Mouse (Mus musculus) left cerebral cortex, postnatal 4 days (tissue): ENCODE data around the gene Ncam1. TPM values are rescaled to one million over a fixed set of nuclear protein-coding genes. Genes with fewer than 3 reads are reported as not detected.
A peak's percentile ranks its signal among the peaks of the same experiment; 100 is the strongest.

ENCODE experiments used
- DNase-seq: peaks from one replicate; pipeline ENCODE4 v3.0.0-alpha.2; 2022
- intact Hi-C: fragments of 180-260 bp; cut with DNase I; formaldehyde crosslinking; loops from one replicate; pipeline ENCODE4 v1.15.1; 2025
- total RNA-seq, 2 experiments: library from RNA; stranded (reverse); gene quantifications; 2 replicates each; pipeline ENCODE4 v1.2.3; 2021

Ncam1 gene
- 1,000 to 10,000 TPM; 1,041 to 1,075 TPM for total RNA-seq

DNA sequence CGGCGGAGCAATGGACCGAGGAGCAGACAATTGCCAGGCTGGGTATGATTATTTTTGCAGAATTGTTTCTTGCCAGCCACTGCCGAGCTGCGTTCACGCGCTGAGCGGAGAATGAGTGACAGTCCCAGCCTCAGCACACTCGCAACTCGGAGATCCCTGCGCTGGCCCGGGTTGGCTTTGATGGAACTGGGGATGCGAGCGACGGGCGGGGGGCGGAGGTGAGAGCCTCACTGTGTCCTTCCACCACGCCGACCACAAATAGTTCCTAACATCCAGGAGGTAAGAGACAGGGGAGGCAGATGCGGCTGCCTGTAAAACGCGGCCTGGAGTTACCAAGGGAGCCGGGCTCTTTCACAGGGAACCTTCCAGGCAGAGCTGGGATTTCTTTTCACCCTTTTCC, at the start of gene Ncam1:
Gene Ncam1, minus strand, starts transcription at position 120 of the 400 bp plus-strand sequence.
- DNase-seq = peak; percentile 97
- intact Hi-C loops = loop anchor here (2.0 to 10.0 kb wide), 5 partner anchors 136 to 636 kb away; no protein-coding TSS in a partner anchor

GRCm38 (mm10) chr9:49834013-49834412, 35.3 kb upstream of the Ncam1 start:
- DNase-seq = no peak
- intact Hi-C loops = no loop called here

DNA sequence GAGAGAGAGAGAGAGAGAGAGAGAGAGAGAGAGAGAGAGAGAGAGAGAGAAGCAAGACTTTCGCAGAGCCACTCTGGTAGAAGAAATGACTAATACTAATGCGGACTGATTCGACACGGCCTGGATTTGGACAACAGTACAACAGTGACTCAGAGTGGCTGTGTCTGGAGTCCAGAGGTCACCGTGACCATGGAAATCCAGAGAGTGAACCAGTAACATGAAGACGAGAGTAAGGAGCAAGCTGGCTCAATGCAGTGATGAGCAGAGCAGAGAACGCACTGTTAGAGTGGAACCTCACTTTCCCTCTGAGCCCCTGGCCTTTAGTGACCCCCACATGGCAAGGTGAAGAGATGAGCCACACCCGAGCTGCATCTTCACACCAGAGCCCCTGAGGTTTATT, 28.9 kb upstream of the Ncam1 start:
- DNase-seq = no peak
- intact Hi-C loops = no loop called here

DNA sequence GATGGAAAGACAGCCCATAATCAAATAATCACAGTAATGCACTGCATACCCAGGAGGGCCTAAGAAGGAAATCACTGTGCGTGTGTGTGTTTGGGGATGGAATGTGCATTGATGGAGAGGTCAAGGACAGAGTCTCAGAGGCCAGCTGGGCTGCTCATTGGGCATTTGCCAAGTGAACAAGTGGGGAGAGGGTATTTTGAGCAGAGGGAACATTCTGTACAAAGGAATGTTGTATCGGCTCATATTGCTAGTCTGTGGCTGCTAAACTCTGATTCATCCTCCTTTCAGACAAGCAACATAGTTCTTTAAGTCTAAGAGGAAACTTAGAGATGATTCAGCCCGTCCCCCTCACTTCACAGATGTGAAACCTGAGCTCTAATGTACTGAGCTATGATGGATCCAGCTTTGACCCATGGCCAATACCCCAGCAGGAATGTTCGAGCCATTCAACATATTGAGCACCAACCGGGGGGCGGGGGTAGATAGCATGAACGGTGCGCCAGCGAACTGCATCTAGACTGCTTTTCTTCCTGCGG, 17.5 kb upstream of the Ncam1 start:
- DNase-seq = no peak

DNA sequence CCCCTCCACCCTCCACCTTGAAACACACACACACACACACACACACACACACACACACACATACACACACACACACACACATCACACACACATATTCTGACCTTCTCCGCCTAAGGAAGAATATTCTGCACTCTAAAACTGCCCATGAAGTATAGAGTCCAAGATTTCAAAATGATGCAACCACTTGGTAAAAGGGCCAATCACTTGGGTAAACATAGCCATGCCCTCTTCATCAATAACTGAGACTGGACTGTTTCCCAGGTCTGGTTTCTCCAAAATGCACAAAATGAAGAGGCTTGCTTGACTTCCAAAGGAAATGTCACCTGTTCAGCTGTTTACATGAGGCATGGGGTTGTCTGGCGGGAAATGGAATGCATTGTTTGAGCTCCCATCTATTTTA, 15.7 kb upstream of the Ncam1 start:
- intact Hi-C loops = no loop called here
- no peak for DNase-seq

More for the DNA sequence above, 17.5 kb upstream of the Ncam1 start:
- intact Hi-C loops = no loop called here

DNA sequence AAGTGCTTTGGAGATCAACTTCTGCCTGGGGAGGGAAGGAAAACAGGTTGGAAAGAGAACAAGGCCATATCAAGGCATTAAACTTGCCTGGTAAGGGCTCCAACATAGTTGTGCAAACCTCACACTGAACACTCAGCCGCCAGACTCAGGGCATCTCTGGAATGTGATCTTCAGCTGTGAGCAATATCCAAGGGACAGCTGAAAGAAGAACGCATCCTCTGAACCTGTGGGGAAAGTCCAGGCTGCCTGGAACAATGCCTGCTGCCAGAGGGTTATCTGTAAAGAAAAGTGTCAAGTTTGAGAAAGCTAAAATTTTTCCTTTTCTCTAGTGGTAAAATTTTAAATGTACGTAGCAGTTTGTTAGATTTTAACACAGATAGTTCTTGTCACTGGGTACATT, 4.5 kb upstream of the Ncam1 start:
- DNase-seq = no peak
- intact Hi-C loops = no loop called here

DNA sequence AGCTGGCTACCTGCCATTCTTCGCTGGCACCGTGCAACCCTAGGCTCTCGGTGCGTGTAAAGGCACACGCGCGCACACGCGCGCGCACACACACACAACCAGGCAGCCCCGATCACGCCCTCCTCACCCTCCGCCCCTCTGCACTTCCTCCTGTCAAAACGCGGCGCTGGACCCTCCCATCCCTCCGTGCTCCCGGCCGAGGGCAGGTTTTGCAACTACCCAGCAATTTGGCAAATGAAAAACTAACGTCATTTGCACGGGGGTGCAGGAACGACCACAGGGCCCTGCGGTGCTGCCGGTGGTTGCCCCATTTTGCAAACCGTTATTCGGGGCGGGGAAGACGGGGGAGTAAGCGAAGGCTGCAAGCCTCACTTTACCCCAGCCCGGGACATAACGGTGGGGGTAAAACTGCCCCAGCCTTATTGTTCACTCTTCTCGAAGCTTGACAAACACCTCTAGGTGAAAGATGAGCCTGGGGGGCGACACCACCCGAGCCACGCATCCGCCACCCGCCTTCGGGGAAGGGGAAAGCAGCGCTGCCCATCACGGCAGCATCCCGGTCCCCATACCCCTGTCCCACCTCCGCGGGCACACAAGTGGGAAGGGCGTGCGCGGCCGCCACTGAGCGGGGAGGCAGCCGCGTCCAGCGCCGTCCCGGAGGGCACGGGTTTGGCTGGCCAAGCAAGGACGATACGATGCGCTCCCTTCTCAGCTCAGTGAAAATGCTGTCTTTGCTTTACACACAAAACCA, 729 bp downstream of the Ncam1 start:
- DNase-seq = peak; percentile 89
- intact Hi-C loops = loop anchor here (2.0 to 10.0 kb wide), 5 partner anchors 137 to 637 kb away; no protein-coding TSS in a partner anchor

- intact Hi-C loops = loop anchor here (10.0 kb wide), 4 partner anchors 137 to 637 kb away; no protein-coding TSS in a partner anchor
- no peak for DNase-seq
These were observed 1.3 kb downstream of the Ncam1 start for GRCm38 (mm10) chr9:49797508-49797820.

- intact Hi-C loops = loop anchor here (10.0 kb wide), 4 partner anchors 138 to 638 kb away; no protein-coding TSS in a partner anchor
- peak; percentile 85 for DNase-seq
These were observed 1.9 kb downstream of the Ncam1 start for GRCm38 (mm10) chr9:49796618-49797507.

- intact Hi-C loops = loop anchor here (10.0 kb wide), 4 partner anchors 139 to 639 kb away; no protein-coding TSS in a partner anchor
- no peak for DNase-seq
These were observed 2.8 kb downstream of the Ncam1 start for GRCm38 (mm10) chr9:49795881-49796280.

DNA sequence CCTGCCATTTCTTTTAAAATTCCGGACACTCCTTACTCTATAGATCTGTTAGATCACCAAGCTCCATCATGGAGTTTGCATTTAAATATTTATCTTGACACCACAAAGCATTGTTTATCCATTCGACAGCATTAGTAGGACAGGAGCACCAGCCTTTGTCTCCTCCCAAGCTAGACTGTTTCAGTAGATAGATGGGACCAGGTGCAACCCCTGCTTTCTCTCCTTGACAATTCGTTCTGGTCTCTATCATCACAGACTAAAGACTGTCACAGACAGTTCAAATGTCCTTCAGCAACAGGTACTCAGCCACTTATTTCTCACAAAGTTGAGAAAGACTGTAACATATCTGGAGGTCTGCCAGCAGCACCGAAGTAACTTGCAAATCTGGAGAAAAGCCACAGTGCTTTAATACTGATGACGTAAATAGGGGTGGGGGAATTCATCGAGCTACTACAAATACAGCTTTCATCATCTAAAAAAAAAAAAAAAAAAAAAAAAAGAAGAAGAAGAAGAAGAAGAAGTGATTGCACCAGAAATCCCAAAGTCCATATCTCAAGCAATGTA, 4.7 kb downstream of the Ncam1 start:
- intact Hi-C loops = loop anchor here (10.0 kb wide), 4 partner anchors 141 to 641 kb away; no protein-coding TSS in a partner anchor
- no peak for DNase-seq

DNA sequence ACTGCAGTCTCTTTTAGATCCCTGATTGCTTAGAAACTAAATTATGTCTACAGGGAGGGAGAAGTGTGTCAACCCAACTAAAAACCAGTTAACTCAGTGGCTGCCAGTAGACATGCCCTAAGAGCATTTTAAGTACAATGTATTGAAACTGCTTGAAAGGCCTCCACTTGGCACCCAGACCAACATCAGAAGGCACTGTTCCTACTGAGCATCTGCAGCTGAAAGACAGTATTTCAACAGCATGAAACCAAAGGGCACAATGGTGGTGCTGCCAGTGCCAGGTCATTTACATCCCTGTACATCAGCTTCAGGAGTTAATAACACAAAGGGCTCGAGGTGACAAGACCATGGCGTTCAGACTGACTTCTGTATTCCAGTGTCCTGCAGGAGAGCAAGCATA, 5.5 kb downstream of the Ncam1 start:
- intact Hi-C loops = loop anchor here (10.0 kb wide), 4 partner anchors 142 to 642 kb away; no protein-coding TSS in a partner anchor
- peak; percentile 13 for DNase-seq

- no peak for DNase-seq
- intact Hi-C loops = loop anchor here (10.0 kb wide), 4 partner anchors 142 to 642 kb away; no protein-coding TSS in a partner anchor
These were observed 6.1 kb downstream of the Ncam1 start for GRCm38 (mm10) chr9:49792646-49793045.

DNA sequence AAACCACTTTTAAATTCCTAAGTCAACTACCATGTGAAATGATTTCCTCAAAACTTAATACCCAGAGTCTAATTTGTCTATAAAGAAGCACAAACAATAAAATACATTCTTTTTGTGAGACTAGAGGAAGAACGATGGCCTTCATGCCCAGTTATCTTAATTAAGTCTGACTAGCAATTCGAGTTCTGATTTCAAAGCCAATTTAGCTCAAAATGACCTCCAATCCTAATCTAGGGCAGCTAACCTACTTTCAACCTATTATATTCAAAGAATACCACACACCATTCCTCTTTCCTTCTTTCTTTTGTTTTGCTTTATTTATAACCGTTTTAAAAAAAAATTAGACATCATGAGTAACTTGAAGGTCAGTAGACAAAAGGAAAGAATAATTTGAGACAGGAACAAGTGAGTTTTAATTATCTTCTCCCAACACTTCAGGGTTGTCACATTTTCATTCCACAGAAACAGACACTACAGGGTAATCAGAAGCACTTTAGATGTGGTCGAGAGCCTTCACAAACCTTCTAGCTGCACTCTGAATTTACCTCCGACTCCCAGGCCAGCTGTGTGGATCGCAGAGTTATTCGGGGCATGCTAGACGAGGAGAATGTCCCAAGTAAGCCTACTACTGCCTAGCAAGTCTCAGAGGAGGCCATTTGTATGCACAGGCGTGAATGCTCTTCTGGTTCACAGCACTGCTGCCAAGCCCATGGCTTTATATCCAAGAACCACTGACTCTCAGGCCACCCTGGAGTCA, 17.5 kb downstream of the Ncam1 start:
- no peak for DNase-seq
- intact Hi-C loops = no loop called here

DNA sequence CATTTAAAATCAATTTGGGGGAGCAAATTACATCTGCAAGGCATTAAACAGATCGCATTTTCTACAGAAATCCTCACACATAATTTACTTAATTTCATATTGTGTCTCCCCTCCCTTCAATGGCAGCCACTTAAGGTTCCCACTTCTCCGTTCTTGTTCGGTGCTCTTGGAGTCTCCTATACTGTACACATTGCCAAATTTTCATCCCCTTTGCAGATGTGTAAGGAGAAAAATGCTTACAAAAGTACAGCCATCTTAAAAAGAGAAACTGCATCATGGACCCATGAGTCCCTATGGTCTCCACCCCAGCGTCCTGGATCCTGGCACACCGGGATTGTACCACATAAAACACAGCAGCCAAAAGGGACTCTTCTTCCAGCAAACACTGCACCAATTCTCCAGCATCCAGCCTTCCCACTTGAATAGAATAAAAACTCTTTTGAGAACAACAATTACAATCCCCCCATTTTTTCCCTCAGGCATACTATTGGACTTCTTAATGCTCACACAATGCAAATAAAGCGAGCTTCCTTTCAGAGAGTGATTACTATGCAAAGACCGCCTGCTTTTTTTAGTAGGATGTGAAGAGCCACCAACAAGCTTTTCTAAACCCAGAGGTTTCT, 21.6 kb downstream of the Ncam1 start:
- DNase-seq = no peak
- intact Hi-C loops = no loop called here

- DNase-seq = no peak
These were observed 32.1 kb downstream of the Ncam1 start for GRCm38 (mm10) chr9:49766634-49767033.

DNA sequence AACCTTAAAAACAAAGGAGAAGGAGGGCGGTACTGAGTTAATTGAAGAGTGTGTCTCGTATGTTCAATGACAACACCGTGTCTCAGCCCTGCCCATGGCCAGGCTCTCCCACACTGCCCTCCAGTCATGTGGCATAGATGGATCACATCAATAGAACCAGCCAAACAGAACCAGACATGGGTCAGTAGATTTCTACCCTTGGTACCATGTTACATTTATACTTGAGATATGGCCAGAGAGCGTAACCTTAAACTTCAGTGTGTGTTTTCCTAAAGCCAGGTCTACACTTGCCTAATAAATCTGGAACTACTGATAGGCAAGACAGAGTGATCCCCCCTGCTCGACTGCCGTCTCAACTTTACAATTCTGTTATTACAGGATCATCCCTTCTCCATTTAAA, 38.2 kb downstream of the Ncam1 start:
- intact Hi-C loops = no loop called here
- DNase-seq = no peak

More at GRCm38 (mm10) chr9:49766634-49767033, 32.1 kb downstream of the Ncam1 start:
- intact Hi-C loops = no loop called here

DNA sequence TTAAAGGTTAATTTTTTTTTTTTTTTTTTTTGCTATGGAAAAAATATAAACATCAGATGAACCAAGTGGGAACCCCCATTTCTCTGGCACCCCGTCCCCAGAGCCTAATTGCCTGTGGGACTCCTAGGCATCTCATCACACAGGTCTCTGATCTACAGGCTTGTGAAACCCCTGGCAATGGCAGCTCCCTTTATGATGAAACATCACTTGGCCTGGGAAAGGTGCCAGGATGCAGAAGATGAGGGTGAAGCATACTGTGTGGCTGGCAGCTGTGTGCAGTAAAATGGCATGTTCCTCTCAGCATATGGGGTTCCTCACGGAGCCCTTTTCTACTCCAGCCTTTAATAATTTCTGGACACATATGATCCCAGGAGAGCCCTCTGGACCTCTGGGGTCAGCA, 40.3 kb downstream of the Ncam1 start:
- DNase-seq = peak; percentile 85
- intact Hi-C loops = no loop called here

DNA sequence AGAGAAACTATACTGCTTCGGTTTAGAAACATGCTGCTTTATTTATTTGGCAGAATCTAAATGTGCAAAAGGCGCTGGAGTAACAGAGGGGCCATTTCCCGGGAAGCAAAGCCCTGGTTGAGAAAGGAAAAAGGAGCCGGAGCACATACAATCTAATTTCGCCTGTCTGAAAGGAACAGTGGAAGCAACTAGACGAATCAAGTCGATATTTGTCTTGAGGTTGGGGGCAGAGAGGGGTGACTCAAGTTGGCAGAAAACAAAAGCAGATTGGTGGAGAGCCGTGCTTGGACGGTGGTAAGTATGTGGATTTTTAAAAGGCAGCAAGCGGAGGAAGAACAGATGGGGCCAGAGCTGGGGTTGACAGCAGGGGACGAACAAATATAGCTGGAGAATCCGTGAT, 40.7 kb downstream of the Ncam1 start:
- intact Hi-C loops = no loop called here
- DNase-seq = peak; percentile 56
